Mouse (Mus musculus) megakaryocyte progenitor cell, adult 5-6 weeks (primary cell): ENCODE measurements at regions not wholly inside any gene's neighbourhood (a gene's known extent, or its start where the extent isn't known, plus 50 kb on each side); places are given as distances from the start of the nearest gene placed in this dataset.

Experiments
- ATAC-seq: replicated peaks from 2 replicates; pipeline ENCODE4 v1.8.0; 2016; ENCODE audit warnings: mild to moderate bottlenecking, moderate TSS enrichment, inconsistent platforms; ENCODE audit not compliant: poor library complexity

DNA sequence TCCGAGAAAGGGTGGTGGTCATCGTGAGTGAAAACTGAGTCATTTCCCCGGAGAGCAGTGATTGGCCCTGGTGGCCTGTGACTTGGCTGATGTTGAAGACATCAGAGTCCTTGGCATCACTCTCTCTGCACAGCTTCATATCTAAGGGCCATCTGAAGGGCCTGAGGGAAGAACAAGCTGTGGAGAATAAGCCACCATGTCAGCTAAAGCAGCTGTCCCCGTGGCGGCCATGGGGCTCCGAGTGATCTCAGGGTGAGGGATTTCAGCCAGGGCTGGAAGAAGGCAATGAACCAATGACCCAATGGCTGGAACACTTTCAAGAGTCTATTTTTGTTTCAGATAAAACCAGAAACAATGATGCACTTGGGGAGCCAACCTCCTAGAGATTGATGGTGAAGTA lies 62.2 kb downstream of the Ttc32 start:
- ATAC-seq, result no peak

DNA sequence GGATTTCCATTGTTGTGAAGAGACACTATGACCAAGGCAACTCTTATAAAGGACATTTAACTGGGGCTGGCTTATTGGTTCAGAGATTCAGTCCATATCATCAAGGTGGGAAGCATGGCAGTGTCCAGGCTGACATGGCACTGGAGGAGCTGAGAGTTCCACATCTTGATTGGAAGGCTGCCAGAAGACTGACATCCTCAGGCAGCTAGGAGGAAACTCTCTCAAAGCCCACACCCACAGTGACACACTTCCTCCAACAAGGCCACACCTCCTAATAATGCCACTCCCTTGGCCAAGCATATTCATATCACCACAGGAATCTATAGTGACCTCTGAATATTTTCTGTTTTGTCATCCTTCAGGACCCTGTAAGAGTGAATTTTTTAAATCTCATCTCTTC lies 65.3 kb downstream of the Ttc32 start:
- ATAC-seq, result no peak

DNA sequence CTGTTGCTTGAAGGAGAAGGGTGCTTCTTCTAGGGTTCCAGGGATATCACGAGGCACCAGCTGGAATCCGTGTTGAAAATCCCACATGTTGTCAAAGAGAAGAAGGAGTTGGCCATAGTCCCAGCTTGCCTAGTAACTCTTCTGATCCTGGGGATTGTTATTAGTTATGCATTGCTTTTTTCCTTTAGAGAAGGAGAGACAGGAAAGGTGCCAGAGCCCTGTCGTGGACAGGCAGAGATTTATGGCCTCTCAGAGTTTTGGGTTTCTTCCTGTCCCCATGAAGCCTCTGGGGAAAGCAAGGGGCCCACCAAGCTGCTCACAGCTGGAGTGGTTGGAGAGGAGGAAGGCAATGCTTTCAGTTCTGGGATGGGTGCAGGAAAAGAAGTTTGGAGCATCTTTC lies 76.6 kb downstream of the Ttc32 start:
- ATAC-seq, result no peak

DNA sequence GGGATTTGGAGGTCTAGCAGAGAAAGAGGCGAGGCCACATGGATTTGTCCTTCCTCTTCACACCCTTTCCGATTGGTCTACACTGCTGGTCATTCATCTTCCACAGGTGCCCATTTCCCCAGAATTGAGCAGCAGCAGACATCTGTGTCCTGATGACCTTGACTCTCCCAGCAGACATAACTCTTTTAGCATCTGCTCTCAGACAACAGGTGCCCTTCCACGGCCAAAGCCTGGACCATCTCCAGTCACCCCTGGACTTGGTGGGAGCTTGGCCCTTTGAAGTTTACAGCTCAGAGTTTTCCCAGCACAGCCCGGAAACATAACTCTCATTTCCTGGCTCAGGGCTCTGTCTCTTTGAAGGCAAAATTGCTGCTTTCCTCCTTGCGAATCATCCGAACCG lies 80.0 kb downstream of the Ttc32 start:
- no peak for ATAC-seq

DNA sequence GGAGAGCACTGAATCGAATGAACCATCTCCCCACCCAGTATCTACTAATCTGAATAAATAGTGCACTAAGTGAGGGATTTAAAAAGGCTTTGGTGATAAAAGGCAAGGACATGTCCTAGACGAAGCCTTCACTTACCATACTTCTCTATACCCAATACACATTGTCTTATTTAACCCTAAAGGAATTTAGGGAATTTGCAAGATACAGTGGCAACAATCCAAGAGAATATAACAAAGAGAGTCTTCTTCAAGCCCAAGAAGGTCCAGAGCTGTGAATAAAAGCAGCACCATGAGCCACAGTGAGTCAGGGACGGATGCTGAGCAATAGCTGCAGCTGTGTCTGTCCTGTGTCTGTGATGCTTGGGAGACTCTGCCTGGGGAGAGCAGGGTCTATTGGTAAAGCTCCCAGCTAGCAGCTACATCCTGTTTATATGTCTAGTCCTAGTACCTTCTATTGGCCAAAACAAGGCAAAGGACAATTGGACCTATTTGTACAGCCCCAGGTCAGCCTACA lies 82.4 kb downstream of the Ttc32 start:
- no peak for ATAC-seq

DNA sequence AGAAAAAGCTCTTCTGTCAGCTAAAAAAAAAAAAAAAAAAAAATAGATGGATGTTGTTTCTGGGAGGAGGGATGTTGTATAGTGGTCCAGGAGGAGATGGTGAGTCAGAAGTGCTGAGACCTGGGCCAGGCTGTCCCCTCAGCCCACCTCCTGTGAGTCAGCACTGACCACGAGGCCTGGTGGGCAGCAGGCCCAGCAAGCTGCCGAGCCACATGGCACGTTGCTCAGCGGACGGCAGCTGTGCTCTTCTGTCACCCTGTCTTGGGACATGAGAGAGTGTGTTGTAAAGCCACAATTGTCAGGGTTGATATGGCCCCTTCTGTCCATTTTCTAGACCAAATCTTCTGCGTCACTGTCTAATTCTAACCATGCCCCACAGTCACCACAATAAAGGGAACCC lies 83.9 kb downstream of the Ttc32 start:
- no peak for ATAC-seq

DNA sequence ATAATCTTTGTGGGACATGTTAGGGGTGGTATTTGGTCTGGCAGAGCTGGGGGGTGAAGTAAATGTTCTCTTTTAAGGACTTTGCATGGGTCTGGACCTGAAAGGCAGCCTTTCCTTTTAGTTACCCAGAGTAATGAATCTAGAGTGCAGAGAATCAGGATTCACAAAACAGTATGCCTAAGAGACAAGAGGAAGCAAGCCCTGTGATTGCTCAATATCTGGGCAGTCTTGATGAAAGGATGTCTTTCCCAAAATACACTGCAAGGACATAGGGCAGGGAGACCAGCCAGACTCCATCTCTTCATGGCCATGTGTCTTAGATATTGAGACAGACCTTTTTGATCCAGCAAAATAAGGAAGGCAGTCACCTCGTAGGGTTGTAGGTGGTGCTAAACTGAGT lies 84.3 kb downstream of the Ttc32 start:
- ATAC-seq, result no peak

DNA sequence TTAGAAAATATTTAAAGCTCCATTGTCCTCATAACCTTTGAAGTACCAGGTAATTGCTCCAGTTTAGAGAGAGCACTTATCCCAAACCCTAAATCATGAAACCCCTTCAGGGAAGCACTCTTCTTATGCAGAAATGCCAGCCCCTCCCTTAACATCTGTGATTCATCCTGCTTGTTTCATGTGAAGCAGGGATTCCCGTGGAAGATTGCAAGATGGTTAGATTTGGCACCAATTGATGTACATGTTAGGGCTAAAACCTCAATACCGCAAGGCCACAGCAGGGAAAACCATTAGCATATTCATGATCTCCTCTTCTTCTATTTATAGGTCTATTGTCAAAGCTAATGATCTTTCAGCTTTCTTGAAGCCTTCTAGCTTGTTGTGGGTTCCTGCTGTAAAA lies 88.8 kb downstream of the Ttc32 start:
- no peak for ATAC-seq

DNA sequence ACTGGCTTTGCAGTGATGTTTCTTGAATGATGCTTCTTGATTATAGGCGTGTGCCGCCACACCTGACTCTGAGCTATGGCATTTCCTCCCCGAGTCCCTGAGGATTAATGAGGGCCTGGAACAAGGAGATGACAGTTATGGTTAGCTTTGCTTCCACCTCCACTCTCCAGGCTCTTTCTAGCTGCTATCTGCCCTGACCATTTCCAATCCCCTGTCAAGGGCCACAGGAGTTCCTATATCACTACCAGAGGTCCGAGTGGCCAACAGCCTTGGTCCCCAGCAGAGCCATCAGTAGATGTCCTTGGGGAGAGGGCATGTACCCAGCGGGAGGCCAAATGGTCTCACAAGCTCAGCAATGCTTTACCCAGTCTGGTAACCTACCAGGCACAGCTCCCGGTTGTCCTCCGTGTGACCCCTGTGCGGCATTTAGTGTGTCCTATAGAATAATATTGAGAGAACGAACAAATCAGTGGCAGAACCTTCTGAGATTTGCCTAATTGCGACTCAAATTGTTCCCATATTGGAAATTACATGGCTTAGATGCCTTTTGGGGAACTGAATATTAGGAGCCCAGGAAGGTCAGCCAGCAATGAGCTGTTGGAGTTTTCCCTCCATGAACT lies 98.2 kb downstream of the Ttc32 start:
- no peak for ATAC-seq

DNA sequence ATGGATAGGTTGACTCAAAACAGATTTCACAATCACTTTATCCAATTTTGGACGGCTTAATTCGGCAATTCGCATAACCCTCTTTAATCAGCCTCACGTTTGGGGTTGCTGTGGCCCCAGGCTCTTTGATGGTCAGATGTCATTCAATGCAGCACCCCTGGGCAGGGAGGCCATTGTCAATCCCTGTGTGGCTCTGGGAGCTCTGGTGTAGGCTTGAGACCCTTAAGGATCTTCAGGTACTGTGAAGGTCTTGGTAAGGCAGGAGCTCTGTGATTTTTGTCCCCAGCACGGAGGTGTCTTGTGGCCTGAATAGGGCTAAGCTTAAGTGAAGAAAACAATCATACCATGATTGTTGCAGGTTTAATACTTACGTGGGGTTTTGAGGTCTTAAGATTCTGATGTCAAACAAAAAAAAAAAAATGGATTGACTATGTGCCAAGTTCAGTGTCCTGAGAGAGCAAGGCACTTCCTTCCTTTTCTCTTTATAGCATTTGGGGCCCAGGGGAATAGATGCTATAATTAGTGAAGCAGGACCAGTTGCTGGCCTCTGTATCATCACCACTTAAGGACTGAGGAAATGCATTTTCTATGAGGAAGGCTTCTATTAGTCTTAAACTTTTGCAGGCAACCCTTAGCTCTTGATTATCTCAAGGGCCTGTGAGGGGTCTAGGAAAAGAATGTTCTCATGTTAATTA lies 98.9 kb downstream of the Ttc32 start:
- no peak for ATAC-seq

DNA sequence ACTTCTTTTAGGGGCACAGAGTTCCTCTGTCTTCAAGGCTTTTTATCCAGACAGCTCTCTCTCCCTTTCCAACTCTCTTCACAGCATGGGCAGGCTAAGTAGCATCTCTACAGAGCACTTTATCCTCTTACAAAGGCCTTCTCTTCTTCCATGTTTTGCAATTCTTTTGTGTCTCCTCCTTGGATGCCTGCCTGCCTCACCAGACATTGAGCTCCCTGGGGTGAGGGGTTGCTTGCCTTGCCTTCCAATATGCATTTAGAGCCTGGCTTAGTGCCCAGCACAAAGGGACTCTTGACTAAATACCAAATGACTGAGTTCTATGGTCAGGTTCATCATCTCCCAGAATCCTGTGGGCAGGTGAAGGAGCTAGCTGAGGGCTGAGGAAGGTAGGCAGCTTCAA lies 102.8 kb downstream of the Ttc32 start:
- no peak for ATAC-seq

DNA sequence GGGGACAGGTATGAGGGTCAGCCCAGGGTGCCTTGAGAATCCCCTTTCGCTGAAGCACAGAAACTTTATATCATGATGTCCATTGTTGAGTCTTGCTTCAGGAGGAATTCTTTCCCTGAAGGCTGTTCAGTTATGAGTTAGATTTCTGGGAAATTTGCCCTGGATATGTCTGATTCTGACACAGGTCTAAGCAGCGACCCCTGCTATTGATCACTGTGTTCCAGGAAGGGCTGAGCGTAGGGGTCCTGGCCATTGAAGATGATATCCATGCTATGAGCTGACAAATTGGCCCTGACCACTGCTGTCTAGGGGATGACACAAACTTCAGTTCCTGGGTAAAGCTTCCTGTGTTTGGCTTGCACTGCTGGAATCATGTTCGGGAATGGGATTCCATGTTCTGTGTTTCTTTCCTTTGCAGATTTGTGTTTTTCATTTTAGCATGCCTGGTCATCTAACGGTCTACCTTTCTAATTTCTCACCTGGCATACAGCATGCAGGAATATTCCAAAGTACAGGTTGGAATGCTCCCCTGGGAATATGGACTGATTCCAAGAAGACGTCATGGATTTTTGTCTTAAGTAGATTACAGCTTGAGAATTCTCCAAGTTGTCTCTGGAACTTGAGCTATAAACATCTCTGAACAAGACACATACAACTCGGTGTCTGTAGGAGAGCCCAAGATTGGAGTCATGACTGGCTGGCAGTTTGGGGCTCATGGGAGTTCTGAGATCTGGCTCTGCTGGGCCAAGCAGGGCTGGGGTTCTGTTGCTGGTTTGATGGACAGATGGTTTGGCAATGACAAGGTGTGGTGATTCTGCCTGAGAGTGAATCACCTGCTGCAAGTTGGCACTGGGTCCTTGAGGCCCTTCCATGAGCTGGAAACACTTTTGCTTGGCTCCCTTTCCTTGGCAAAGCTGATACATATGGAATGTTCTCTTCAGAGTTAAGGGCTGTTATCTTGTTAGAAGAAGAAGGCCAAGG lies 104.4 kb downstream of the Ttc32 start:
- ATAC-seq, result no peak

DNA sequence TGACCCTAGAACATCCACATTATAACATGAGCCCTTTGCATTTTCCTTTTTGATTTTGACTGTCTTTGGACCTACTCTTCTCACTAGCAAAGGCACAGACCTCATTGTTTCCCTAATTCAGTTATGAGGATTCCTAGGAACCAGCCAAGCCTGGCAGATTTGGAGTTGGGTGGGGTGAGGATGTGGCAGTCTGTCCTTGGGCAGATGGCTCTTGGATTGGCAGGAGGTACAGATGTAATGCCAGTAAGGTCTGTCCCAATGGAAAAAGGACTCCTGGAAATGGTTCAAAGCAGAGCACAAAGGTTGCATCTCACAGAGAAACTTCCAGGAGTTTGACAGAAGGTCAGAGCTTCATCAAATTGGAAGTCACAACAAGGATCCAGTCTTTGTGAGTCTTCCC lies 121.2 kb downstream of the Ttc32 start:
- no peak for ATAC-seq

DNA sequence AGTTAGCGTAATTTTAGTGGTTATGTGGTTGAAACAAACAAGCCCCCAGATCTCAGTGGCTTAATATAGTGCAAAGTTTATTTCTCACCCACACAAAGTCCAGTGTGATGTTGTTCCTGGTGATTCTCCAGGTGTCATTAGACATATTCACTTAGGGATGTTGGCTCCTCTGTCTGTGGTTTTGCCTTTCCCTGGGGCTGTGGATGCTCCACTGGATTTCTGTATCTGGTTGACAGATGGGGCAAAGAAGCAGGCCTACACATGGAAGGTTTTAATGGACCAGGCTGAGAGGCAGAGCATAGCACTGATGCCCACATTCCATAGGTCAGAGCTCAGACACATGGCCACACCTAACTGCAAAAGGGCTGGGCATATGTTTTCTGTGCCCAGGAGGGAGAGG lies 121.6 kb downstream of the Ttc32 start:
- no peak for ATAC-seq

DNA sequence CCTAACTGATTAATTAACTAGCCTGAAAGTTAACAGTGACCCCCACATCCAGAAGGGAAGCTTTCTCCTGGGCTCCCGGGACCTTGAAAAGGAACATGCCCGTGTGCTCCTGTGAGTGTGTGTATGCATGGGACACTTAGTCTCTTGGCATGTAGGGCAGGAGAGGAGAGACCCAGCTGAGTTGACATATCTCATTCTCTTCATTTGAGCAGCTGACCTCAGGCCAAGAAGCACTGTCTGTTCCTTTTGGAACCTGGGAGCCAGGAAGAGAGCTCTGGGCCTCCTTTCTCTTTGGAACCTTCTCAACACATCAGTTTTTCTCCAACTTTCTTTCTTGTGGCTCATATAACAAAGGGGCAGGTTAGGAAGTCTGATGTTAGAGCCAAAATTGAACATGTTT lies 124.7 kb downstream of the Ttc32 start:
- no peak for ATAC-seq

DNA sequence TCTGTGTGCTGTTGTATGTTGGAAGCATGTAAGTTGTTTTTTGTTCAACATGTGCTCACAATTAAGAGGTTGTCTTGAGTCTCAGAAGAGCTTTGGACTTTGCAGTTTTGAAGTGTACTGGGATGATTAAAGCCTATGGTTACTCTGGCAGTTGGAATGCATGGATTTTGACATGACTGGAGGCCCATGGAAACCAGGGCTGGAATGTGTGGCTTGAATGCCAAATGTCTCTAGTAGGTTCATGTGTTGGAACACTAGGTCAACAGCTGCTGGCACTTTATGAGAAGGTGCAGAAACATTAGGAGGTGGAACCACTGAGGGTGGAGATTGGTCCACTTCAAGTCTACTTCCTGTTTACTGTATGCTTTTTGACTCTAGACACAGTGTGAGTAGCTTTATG lies 127.0 kb downstream of the Ttc32 start:
- no peak for ATAC-seq

DNA sequence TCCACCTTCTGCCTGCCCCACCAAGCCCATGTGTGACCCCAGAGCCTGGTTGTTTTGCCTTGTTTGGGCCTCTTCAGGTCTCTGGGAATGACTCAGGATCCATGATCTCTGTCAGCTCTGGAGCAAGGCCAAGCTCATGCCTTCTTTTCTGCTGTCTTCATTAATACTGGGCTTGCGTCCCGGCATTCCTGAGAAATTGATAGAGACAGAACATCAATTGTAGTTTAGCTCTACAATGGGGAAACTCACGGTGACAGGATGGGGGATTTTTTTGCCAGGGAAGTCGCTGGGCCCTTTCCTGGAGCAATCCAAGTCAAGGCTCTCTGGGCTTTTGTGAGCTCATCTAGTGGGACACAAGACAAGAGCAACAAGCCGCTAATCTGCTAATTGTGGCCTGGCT lies 129.0 kb downstream of the Ttc32 start:
- no peak for ATAC-seq

DNA sequence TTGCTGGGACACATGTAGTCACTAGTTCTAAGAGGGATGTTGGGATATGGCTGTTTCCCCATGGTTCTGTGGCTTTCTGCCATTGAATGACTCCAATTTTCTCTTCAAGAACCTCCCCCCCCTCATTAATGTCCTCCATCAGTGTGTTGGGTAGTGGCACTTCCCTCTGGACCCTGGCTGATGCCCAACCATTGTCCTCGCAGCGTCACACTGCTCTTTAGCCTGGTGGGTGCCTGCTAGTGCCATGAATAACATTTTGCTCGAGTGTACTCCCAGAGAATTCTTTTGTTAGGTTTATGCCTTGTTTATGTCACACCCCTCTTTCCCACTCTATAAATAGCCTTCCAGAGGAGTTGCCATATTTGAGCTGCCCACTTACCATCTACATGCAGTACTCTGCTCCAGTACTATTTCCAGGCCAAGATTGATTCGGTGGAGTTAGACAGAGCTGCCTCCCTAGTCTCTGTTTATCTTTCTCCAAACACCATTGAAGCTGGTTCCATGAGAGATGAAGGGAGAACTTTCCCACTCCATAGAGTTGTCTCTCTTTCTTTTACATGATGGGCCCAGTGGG lies 135.7 kb downstream of the Ttc32 start:
- no peak for ATAC-seq

DNA sequence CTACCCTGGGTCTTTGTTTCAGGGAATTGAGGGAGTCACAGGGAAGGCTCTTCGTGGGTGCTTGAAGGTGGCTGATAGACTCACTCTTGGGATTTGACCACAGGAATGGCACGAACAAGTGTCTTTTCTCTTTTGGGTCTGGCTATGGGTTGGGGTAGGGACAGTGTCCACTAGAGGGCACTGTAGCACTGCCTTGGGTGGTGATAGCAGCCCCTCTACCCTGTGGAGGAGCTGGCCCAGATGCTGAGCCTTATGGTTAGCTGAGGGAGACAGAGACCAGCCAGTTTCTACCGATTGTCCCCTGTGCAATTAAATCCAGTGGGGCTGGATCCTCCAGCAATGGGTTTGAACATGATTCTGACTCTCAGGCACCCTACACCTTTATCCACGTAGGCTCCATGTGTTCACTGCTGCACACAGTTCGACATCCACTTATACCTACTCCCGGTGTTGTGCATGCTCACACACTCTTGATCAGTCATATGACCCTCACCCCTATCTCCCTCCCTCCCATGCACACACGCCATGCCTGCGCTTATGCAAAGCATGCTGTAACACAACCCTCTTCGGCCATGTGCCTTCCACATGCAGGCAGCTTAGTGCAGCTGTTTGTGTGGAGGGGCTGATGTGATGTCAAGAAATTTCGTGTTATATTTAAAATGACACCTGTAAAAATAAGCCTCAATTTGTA lies 136.6 kb downstream of the Ttc32 start:
- peak; percentile 66 for ATAC-seq

DNA sequence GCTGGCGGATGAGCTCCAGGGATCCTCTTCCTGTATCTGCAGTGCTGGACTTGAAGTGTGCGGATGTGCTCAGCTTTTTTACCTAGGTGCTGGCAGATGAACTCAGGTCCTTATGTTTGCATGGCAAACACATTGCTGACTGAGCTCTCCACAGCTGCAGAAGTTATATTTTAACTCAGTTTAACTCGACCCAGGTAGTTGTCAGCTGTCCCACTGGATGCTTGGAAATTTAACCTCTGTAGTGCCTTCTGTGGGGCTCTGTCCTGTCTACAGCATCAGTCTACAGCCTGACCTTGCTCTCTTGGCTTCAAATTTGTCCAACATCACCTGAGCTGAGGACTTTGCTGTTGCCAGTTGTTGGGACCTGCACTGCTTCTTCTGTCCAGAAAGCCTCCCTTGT lies 139.2 kb downstream of the Ttc32 start:
- no peak for ATAC-seq

DNA sequence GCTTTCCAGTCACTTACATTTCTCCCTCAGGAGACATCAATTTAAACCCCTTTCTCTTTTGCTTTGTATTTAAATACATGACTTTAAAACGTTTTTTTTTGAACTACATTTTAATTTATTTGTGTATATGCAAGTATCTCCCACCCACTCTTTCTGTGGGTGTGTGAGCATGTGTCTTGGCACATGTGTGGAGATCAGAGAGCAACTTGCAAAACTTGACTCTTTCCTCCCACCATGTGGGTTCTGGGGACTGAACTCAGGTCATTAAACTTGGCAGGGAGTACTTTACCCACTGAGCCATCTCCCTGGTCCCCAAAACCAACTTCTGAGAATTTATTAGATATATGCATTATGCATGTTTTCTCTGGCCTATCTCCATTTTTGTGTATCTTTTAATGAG lies 143.9 kb downstream of the Ttc32 start:
- ATAC-seq, result no peak
